Mouse (Mus musculus) spleen, adult 2 months (tissue): Measurements from ENCODE around the gene Arih1.
A peak's percentile ranks its signal among the peaks of the same experiment; 100 is the strongest.

Experiments used
- CTCF ChIP-seq: fragments of 200-500 bp; IDR thresholded peaks from 2 replicates; pipeline ENCODE4 v1.5.1; 2011; ENCODE audit warnings: mild to moderate bottlenecking, inconsistent platforms; ENCODE audit not compliant: insufficient read depth, insufficient read length, insufficient replicate concordance; ENCODE audit errors: extremely low read depth
- POLR2A ChIP-seq: fragments of 200-500 bp; IDR thresholded peaks from 2 replicates; pipeline ENCODE4 v1.6.1; 2011; ENCODE audit warnings: low read depth, low read length, inconsistent platforms

DNA sequence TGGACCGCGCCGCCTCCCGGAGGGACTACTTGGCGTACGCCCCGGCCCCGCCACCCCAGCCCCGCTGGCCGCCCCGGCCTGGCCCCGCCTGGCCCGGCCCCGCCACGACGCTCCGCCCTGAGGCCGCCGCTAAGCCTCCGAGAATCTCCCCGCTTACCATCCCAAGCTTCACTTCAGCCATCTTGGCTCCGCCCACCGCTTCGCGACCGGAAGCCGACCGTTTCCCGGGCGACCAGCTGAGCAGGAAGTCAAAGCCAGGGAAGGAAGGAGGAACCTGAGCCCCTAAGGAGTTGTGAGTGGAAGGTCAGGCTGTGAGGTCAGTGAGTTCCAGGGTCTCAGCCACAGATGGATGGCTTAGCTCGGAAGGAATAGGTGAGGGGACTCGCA lies 133.2 kb downstream of the Arih1 start, which contains the start of gene Bbs4:
- no peak for TF ChIP-seq CTCF
- peak; percentile 12; the same call in 1 of the 2 replicates for TF ChIP-seq POLR2A
